Mouse (Mus musculus): ENCODE measurements around the gene Slc22a14.

GRCm38 (mm10) chr9:119254187-119254586 lies 111.2 kb downstream of the Slc22a14 start:
- TF ChIP-seq ZC3H11A (IDR thresholded peaks at IDR 0.05; ENCODE audit: borderline replicate concordance, low read depth, low read length) (no peak), CHD2 (IDR thresholded peaks at IDR 0.05; ENCODE audit: low read depth, low read length) (no peak), ZNF384 (IDR thresholded peaks at IDR 0.05; ENCODE audit: low read depth, low read length) (no peak), MAFK (IDR thresholded peaks at IDR 0.05; ENCODE audit: insufficient read depth, low read depth, low read length) (no peak), HCFC1 (IDR thresholded peaks at IDR 0.05; ENCODE audit: borderline replicate concordance, insufficient read depth, low read length) (no peak)
